Mouse (Mus musculus) midbrain, embryonic 13.5 days (tissue): ENCODE results near the gene Rcbtb2. TPM values are rescaled to one million over a fixed set of nuclear protein-coding genes. Genes with fewer than 3 reads are reported as not detected.
"Not testable (repeated sequence)": the region's sequence is repeated elsewhere in the genome, so short reads cannot be mapped to it uniquely, and the experiment has no call there.

Experiments
- ATAC-seq: fragments of 200-750 bp; cut with Nextera tagmentation; 2 replicates; pipeline ENCODE4 v1.8.0; 2017; ENCODE audit warnings: mild to moderate bottlenecking, moderate TSS enrichment, moderate library complexity
- H3K27ac ChIP-seq: fragments of 300-500 bp; sonication (generic); 2 replicates; pipeline ENCODE4 v1.5.1; 2015; ENCODE audit warnings: inconsistent platforms, mild to moderate bottlenecking, moderate library complexity
- H3K27me3 ChIP-seq: fragments of 300-500 bp; sonication (generic); 2 replicates; pipeline ENCODE4 v1.6.1; 2015; ENCODE audit warnings: mild to moderate bottlenecking, inconsistent platforms
- H3K36me3 ChIP-seq: fragments of 300-500 bp; sonication (generic); 2 replicates; pipeline ENCODE4 v1.6.1; 2015; ENCODE audit warnings: mild to moderate bottlenecking, inconsistent platforms
- H3K4me1 ChIP-seq: fragments of 300-500 bp; sonication (generic); replicated peaks from 2 replicates; pipeline ENCODE4 v1.6.1; 2015; ENCODE audit warnings: inconsistent platforms
- H3K4me2 ChIP-seq: fragments of 300-500 bp; sonication (generic); replicated peaks from 2 replicates; pipeline ENCODE4 v1.6.1; 2015; ENCODE audit warnings: moderate library complexity, mild to moderate bottlenecking, inconsistent platforms
- H3K4me3 ChIP-seq: fragments of 300-500 bp; sonication (generic); replicated peaks from 2 replicates; pipeline ENCODE4 v1.5.1; 2015; ENCODE audit warnings: mild to moderate bottlenecking, inconsistent platforms
- H3K9ac ChIP-seq: fragments of 300-500 bp; sonication (generic); replicated peaks from 2 replicates; pipeline ENCODE4 v1.6.1; 2015; ENCODE audit warnings: mild to moderate bottlenecking, inconsistent platforms
- H3K9me3 ChIP-seq: fragments of 300-500 bp; sonication (generic); 2 replicates; pipeline ENCODE4 v1.6.1; 2016; ENCODE audit warnings: mild to moderate bottlenecking, inconsistent platforms
- WGBS: fragments of 180-500 bp; shearing (Covaris S2); methylation state at CpG from one replicate; pipeline ENCODE4 v1.1.7; 2015; 5-methylcytosine and 5-hydroxymethylcytosine counted together
- polyA plus RNA-seq: library from polyadenylated mRNA; unstranded; fragments of >200 nt; fragmentation: Nextera tagmentation; extraction: Ambion mirVana; gene quantifications from 2 replicates; pipeline ENCODE4 v1.2.1, GENCODE M21; 2015

Rcbtb2 gene
- polyA plus RNA-seq, 1 experiment from 2014 or later: 104 TPM

GRCm38 (mm10) chr14:73105407-73106185, 17.2 kb upstream of the Rcbtb2 start:
- WGBS: 50% methylated on average over 11 of the region's 11 CpGs
- Histone ChIP-seq H3K36me3 (no peaks in the 10 kb centered on the region), H3K4me1 (peaks cover 9% of the 10 kb centered on the region; the same call in 1 of the 2 replicates), H3K9ac (no peak overlapping the region), H3K4me2 (no peak overlapping the region), H3K27ac (no peak overlapping the region), H3K27me3 (no peaks in the 10 kb centered on the region), H3K4me3 (no peak overlapping the region), H3K9me3 (no peaks in the 10 kb centered on the region)
- ATAC-seq: 0 out of 2 replicates have a peak, but pooled peaks have one; percentile 43

- no peak overlapping the region for H3K4me3 ChIP-seq
- ATAC-seq: peak; percentile 75; the same call in 1 of the 2 replicates
- H3K4me1 ChIP-seq: peaks cover 9% of the 10 kb centered on the region; the same call in 1 of the 2 replicates
- no peak overlapping the region for H3K4me2 ChIP-seq
- 23% methylated on average over 8 of the region's 8 CpGs for WGBS
- no peaks in the 10 kb centered on the region for H3K27me3 ChIP-seq
- no peak overlapping the region for H3K27ac ChIP-seq
- no peaks in the 10 kb centered on the region for H3K36me3 ChIP-seq
- no peaks in the 10 kb centered on the region for H3K9me3 ChIP-seq
- H3K9ac ChIP-seq: no peak overlapping the region
These were observed 16.6 kb upstream of the Rcbtb2 start for GRCm38 (mm10) chr14:73106234-73106711.

- peaks cover 9% of the 10 kb centered on the region; the same call in 1 of the 2 replicates for H3K4me1 ChIP-seq
- H3K4me3 ChIP-seq: no peak overlapping the region
- peak; percentile 37; the same call in 1 of the 2 replicates for ATAC-seq
- H3K9me3 ChIP-seq: no peaks in the 10 kb centered on the region
- WGBS: 66% methylated on average over 4 of the region's 4 CpGs
- H3K36me3 ChIP-seq: no peaks in the 10 kb centered on the region
- H3K9ac ChIP-seq: no peak overlapping the region
- H3K27me3 ChIP-seq: no peaks in the 10 kb centered on the region
- H3K27ac ChIP-seq: no peak overlapping the region
- H3K4me2 ChIP-seq: no peak overlapping the region
These were observed 15.9 kb upstream of the Rcbtb2 start for GRCm38 (mm10) chr14:73106957-73107356.

- ATAC-seq: no peak
- H3K27ac ChIP-seq: no peak overlapping the region
These were observed 15.5 kb upstream of the Rcbtb2 start for GRCm38 (mm10) chr14:73107371-73107770.

GRCm38 (mm10) chr14:73107952-73108351, 14.9 kb upstream of the Rcbtb2 start:
- no peaks in the 10 kb centered on the region for H3K9me3 ChIP-seq
- no peak overlapping the region for H3K4me3 ChIP-seq
- no peaks in the 10 kb centered on the region for H3K27me3 ChIP-seq

More at GRCm38 (mm10) chr14:73107371-73107770, 15.5 kb upstream of the Rcbtb2 start:
- Histone ChIP-seq H3K27me3 (no peaks in the 10 kb centered on the region), H3K9me3 (no peaks in the 10 kb centered on the region), H3K4me2 (no peak overlapping the region), H3K4me3 (no peak overlapping the region), H3K9ac (no peak overlapping the region), H3K36me3 (no peaks in the 10 kb centered on the region), H3K4me1 (peaks cover 9% of the 10 kb centered on the region; the same call in 1 of the 2 replicates)
- WGBS: 64% methylated on average over 7 of the region's 7 CpGs

GRCm38 (mm10) chr14:73110682-73111081, 12.2 kb upstream of the Rcbtb2 start:
- 65% methylated on average over 3 of the region's 3 CpGs for WGBS
- Histone ChIP-seq H3K9ac (no peak overlapping the region), H3K4me2 (no peak overlapping the region), H3K4me3 (no peak overlapping the region), H3K27me3 (no peaks in the 10 kb centered on the region), H3K9me3 (no peaks in the 10 kb centered on the region), H3K36me3 (no peaks in the 10 kb centered on the region), H3K4me1 (peaks cover 5% of the 10 kb centered on the region; the same call in 1 of the 2 replicates), H3K27ac (no peak overlapping the region)
- ATAC-seq: no peak

More at GRCm38 (mm10) chr14:73107952-73108351, 14.9 kb upstream of the Rcbtb2 start:
- Histone ChIP-seq H3K4me1 (peaks cover 9% of the 10 kb centered on the region; the same call in 1 of the 2 replicates), H3K27ac (no peak overlapping the region), H3K36me3 (no peaks in the 10 kb centered on the region), H3K4me2 (no peak overlapping the region), H3K9ac (no peak overlapping the region)
- 93% methylated on average over 6 of the region's 6 CpGs for WGBS
- no peak for ATAC-seq

GRCm38 (mm10) chr14:73111091-73111490, 11.7 kb upstream of the Rcbtb2 start:
- no peak overlapping the region for H3K9ac ChIP-seq
- H3K27ac ChIP-seq: no peak overlapping the region
- H3K27me3 ChIP-seq: no peaks in the 10 kb centered on the region
- peaks cover 2% of the 10 kb centered on the region; the same call in 1 of the 2 replicates for H3K4me1 ChIP-seq
- no peak overlapping the region for H3K4me3 ChIP-seq
- no peaks in the 10 kb centered on the region for H3K9me3 ChIP-seq
- H3K4me2 ChIP-seq: no peak overlapping the region
- ATAC-seq: no peak
- 46% methylated on average over 1 of the region's 1 CpGs for WGBS
- H3K36me3 ChIP-seq: no peaks in the 10 kb centered on the region

- WGBS: 77% methylated on average over 12 of the region's 12 CpGs
- no peaks in the 10 kb centered on the region for H3K4me1 ChIP-seq
These were observed 10.5 kb upstream of the Rcbtb2 start for GRCm38 (mm10) chr14:73112186-73112840.

GRCm38 (mm10) chr14:73114952-73115351, 7.9 kb upstream of the Rcbtb2 start:
- H3K4me2 ChIP-seq, H3K27ac ChIP-seq, H3K27me3 ChIP-seq, H3K9ac ChIP-seq, H3K36me3 ChIP-seq, H3K4me1 ChIP-seq, H3K9me3 ChIP-seq, H3K4me3 ChIP-seq, ATAC-seq: not testable (repeated sequence)
- 92% methylated on average over 3 of the region's 3 CpGs for WGBS

More at GRCm38 (mm10) chr14:73112186-73112840, 10.5 kb upstream of the Rcbtb2 start:
- H3K36me3 ChIP-seq: no peaks in the 10 kb centered on the region
- H3K9me3 ChIP-seq: no peaks in the 10 kb centered on the region
- ATAC-seq: no peak
- no peaks in the 10 kb centered on the region for H3K27me3 ChIP-seq
- H3K4me2 ChIP-seq: no peak overlapping the region
- H3K9ac ChIP-seq: no peak overlapping the region
- no peak overlapping the region for H3K4me3 ChIP-seq
- H3K27ac ChIP-seq: no peak overlapping the region

GRCm38 (mm10) chr14:73116301-73116700, 6.5 kb upstream of the Rcbtb2 start:
- no peaks in the 10 kb centered on the region for H3K36me3 ChIP-seq
- ATAC-seq: no peak
- no peak overlapping the region for H3K27ac ChIP-seq

GRCm38 (mm10) chr14:73116938-73117337, 5.9 kb upstream of the Rcbtb2 start:
- Histone ChIP-seq H3K36me3 (no peaks in the 10 kb centered on the region), H3K27me3 (no peaks in the 10 kb centered on the region), H3K9ac (no peak overlapping the region), H3K9me3 (no peaks in the 10 kb centered on the region), H3K4me3 (no peak overlapping the region), H3K27ac (no peak overlapping the region), H3K4me1 (peaks cover 9% of the 10 kb centered on the region), H3K4me2 (no peak overlapping the region)
- WGBS: 65% methylated on average over 9 of the region's 9 CpGs
- ATAC-seq: no peak

More at GRCm38 (mm10) chr14:73116301-73116700, 6.5 kb upstream of the Rcbtb2 start:
- Histone ChIP-seq H3K9ac (no peak overlapping the region), H3K4me1 (peaks cover 9% of the 10 kb centered on the region), H3K9me3 (no peaks in the 10 kb centered on the region), H3K27me3 (no peaks in the 10 kb centered on the region), H3K4me2 (no peak overlapping the region), H3K4me3 (no peak overlapping the region)
- 56% methylated on average over 2 of the region's 2 CpGs for WGBS
